Mouse (Mus musculus) ES-E14 (cell line): ENCODE data around the gene Arhgap10.

ENCODE experiments used
- CHD2 ChIP-seq: IDR thresholded peaks from 2 replicates; pipeline ENCODE4 v1.6.1; 2014; ENCODE audit warnings: mild to moderate bottlenecking, low read depth, low read length, inconsistent platforms
- HCFC1 ChIP-seq: IDR thresholded peaks from 2 replicates; pipeline ENCODE4 v1.6.1; 2012; ENCODE audit warnings: low read length, inconsistent platforms, borderline replicate concordance; ENCODE audit not compliant: insufficient read depth
- MAFK ChIP-seq: IDR thresholded peaks from 2 replicates; pipeline ENCODE4 v1.6.1; 2014; ENCODE audit warnings: mild to moderate bottlenecking, low read depth, low read length, inconsistent platforms; ENCODE audit not compliant: insufficient read depth
- ZNF384 ChIP-seq: IDR thresholded peaks from 2 replicates; pipeline ENCODE4 v1.6.1; 2012; ENCODE audit warnings: low read depth, low read length, inconsistent platforms

DNA sequence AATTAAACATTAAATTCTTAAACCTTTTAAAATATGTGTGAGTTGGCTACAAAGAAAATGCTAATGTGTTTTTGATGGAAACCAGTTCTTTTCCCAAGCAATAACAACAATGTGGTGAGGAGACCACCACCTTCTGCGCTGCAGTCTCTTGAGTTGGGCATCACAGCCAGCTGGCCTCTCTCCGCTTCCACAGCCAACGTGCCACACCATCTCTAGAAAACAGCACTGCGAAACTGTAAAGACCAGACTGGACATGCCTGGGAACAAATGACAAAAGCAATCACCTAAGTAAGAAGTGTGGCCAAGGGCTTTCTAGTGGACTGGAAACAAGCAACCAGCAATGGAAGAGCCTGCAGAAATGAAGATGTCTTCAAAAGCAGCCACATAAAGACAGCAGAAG is 195.9 kb downstream of the Arhgap10 start:
- TF ChIP-seq HCFC1 (no peak), ZNF384 (no peak), CHD2 (no peak), MAFK (no peak)
